Mouse (Mus musculus) central nervous system, embryonic 11.5 days (tissue): ENCODE measurements around the gene 4932429P05Rik. TPM values are rescaled to one million over a fixed set of nuclear protein-coding genes. Genes with fewer than 3 reads are reported as not detected.

ENCODE experiments used
- polyA plus RNA-seq: library from polyadenylated mRNA; depleted of rRNA; stranded (reverse); fragments of >200 nt; gene quantifications from 2 replicates; pipeline ENCODE4 v1.2.3, GENCODE M21; 2012; rRNA removed

Gene 4932429P05Rik
- polyA plus RNA-seq: not detected in 2 replicates

DNA sequence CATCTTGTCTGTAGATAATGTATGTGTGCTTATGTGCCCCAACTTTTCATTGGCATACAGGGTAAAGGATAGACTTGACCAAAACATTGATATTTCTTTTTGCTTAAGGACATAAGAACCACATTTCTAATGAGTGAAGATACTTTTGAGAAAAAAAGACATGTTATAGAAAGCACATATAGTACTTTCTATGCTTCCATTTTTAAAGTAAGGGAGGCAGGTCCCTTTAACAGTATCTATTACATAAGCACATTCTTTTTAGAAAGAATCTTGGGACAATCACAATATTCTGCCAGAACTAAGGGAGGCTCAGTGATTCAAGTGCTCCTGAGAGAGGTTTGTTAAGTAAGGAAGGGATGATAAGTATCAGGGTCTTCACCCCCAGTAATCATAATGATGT is at the start of gene 4932429P05Rik:
TSS of gene 4932429P05Rik (plus strand) at position 301 of the 400 bp plus-strand sequence.

Other genes starting within 250 kb of the 4932429P05Rik start
- not detected in 2 replicates for gene 4930415L06Rik, start 180.6 kb downstream of the 4932429P05Rik start, polyA plus RNA-seq